Mouse (Mus musculus): ENCODE measurements around the gene Itga4. TPM values are rescaled to one million over a fixed set of nuclear protein-coding genes. Genes with fewer than 3 reads are reported as not detected.

Gene Itga4
- polyA plus RNA-seq (2014; fragmentation: Nextera tagmentation; extraction: Ambion mirVana), result 35.5 and 38.9 TPM in 2 replicates

GRCm38 (mm10) chr2:79255192-79256000, at the start of gene Itga4:
TSS of gene Itga4 (plus strand) at chr2:79255426.
- Histone ChIP-seq H3K4me1 (replicated peaks; ENCODE audit: control insufficient read depth, insufficient read depth, low read length) (peaks cover 16% of the 10 kb centered on the region), H3K27me3 (replicated peaks; ENCODE audit: control insufficient read depth, insufficient read depth, low read length) (no peaks in the 10 kb centered on the region), H3K9ac (ENCODE audit: low read depth, low read length) (peak within 1 kb of the TSS; percentile 94)

GRCm38 (mm10) chr2:79206191-79206755, 49.0 kb upstream of the Itga4 start:
- DNase-seq (ENCODE audit: low spot score), result no peak
- no peak for ATAC-seq (replicated peaks; ENCODE audit: low FRiP score)
- H3K9me3 ChIP-seq (ENCODE audit: control insufficient read depth, low read length), result no peaks in the 10 kb centered on the region
- no peak overlapping the region for H3K9ac ChIP-seq (ENCODE audit: low read depth, low read length)
- no peaks in the 10 kb centered on the region for H3K36me3 ChIP-seq (ENCODE audit: control insufficient read depth, insufficient read depth, low read length)
- no peaks in the 10 kb centered on the region; the same call in 1 of the 2 replicates for H3K4me1 ChIP-seq (replicated peaks; ENCODE audit: control insufficient read depth, insufficient read depth, low read length)
- no peaks in the 10 kb centered on the region for H3K27me3 ChIP-seq (replicated peaks; ENCODE audit: control insufficient read depth, insufficient read depth, low read length)
- 73% methylated on average over 4 of the region's 4 CpGs for WGBS
- no peak overlapping the region for H3K4me2 ChIP-seq
- H3K27ac ChIP-seq (ENCODE audit: low read depth, low read length), result no peak overlapping the region
- H3K4me3 ChIP-seq (ENCODE audit: low read depth, low read length), result no peak overlapping the region

More at GRCm38 (mm10) chr2:79255192-79256000, at the start of gene Itga4:
- Histone ChIP-seq H3K27ac (ENCODE audit: low read depth, low read length) (peak within 1 kb of the TSS; percentile 91), H3K4me3 (ENCODE audit: low read depth, low read length) (peak within 1 kb of the TSS; percentile 58), H3K36me3 (ENCODE audit: control insufficient read depth, insufficient read depth, low read length) (no peaks in the 10 kb centered on the region), H3K4me2 (peak within 1 kb of the TSS; percentile 77), H3K9me3 (ENCODE audit: control insufficient read depth, low read length) (no peaks in the 10 kb centered on the region)
- WGBS, result under 1% methylated on average over 41 of the region's 41 CpGs
- peak; percentile 92 for DNase-seq (ENCODE audit: low spot score)
- peak; percentile 85 for ATAC-seq (replicated peaks; ENCODE audit: low FRiP score)

- Histone ChIP-seq H3K9ac (ENCODE audit: low read depth, low read length) (no peak overlapping the region), H3K36me3 (ENCODE audit: control insufficient read depth, insufficient read depth, low read length) (no peaks in the 10 kb centered on the region), H3K27me3 (replicated peaks; ENCODE audit: control insufficient read depth, insufficient read depth, low read length) (no peaks in the 10 kb centered on the region), H3K4me3 (ENCODE audit: low read depth, low read length) (no peak overlapping the region), H3K4me1 (replicated peaks; ENCODE audit: control insufficient read depth, insufficient read depth, low read length) (no peaks in the 10 kb centered on the region), H3K4me2 (no peak overlapping the region), H3K27ac (ENCODE audit: low read depth, low read length) (no peak overlapping the region), H3K9me3 (ENCODE audit: control insufficient read depth, low read length) (no peaks in the 10 kb centered on the region)
- ATAC-seq (replicated peaks; ENCODE audit: low FRiP score) (no peak), DNase-seq (ENCODE audit: low spot score) (no peak)
Measured at GRCm38 (mm10) chr2:79214982-79215381, 40.2 kb upstream of the Itga4 start.

- Histone ChIP-seq H3K4me1 (replicated peaks; ENCODE audit: control insufficient read depth, insufficient read depth, low read length) (no peaks in the 10 kb centered on the region), H3K4me3 (ENCODE audit: low read depth, low read length) (no peak overlapping the region), H3K9me3 (ENCODE audit: control insufficient read depth, low read length) (no peaks in the 10 kb centered on the region), H3K27ac (ENCODE audit: low read depth, low read length) (no peak overlapping the region), H3K27me3 (replicated peaks; ENCODE audit: control insufficient read depth, insufficient read depth, low read length) (no peaks in the 10 kb centered on the region), H3K9ac (ENCODE audit: low read depth, low read length) (no peak overlapping the region), H3K36me3 (ENCODE audit: control insufficient read depth, insufficient read depth, low read length) (no peaks in the 10 kb centered on the region), H3K4me2 (no peak overlapping the region)
- DNase-seq (ENCODE audit: low spot score), result no peak
- 79% methylated on average over 3 of the region's 3 CpGs for WGBS
- no peak for ATAC-seq (replicated peaks; ENCODE audit: low FRiP score)
Measured at GRCm38 (mm10) chr2:79215479-79215878, 39.7 kb upstream of the Itga4 start.

- H3K4me1 ChIP-seq (replicated peaks; ENCODE audit: control insufficient read depth, insufficient read depth, low read length), result no peaks in the 10 kb centered on the region
- H3K9me3 ChIP-seq (ENCODE audit: control insufficient read depth, low read length), result no peaks in the 10 kb centered on the region
- WGBS, result 68% methylated on average over 3 of the region's 3 CpGs
Measured at GRCm38 (mm10) chr2:79224714-79225426, 30.4 kb upstream of the Itga4 start.

GRCm38 (mm10) chr2:79227805-79228241, 27.4 kb upstream of the Itga4 start:
- ATAC-seq (replicated peaks; ENCODE audit: low FRiP score) (no peak), DNase-seq (ENCODE audit: low spot score) (no peak)
- Histone ChIP-seq H3K36me3 (ENCODE audit: control insufficient read depth, insufficient read depth, low read length) (no peaks in the 10 kb centered on the region), H3K27me3 (replicated peaks; ENCODE audit: control insufficient read depth, insufficient read depth, low read length) (no peaks in the 10 kb centered on the region), H3K27ac (ENCODE audit: low read depth, low read length) (no peak overlapping the region), H3K4me3 (ENCODE audit: low read depth, low read length) (no peak overlapping the region), H3K9me3 (ENCODE audit: control insufficient read depth, low read length) (no peaks in the 10 kb centered on the region), H3K4me1 (replicated peaks; ENCODE audit: control insufficient read depth, insufficient read depth, low read length) (no peaks in the 10 kb centered on the region), H3K9ac (ENCODE audit: low read depth, low read length) (no peak overlapping the region), H3K4me2 (no peak overlapping the region)
- whole genome bisulfite sequencing, result 56% methylated on average over 4 of the region's 4 CpGs

More at GRCm38 (mm10) chr2:79224714-79225426, 30.4 kb upstream of the Itga4 start:
- Histone ChIP-seq H3K9ac (ENCODE audit: low read depth, low read length) (no peak overlapping the region), H3K27me3 (replicated peaks; ENCODE audit: control insufficient read depth, insufficient read depth, low read length) (no peaks in the 10 kb centered on the region), H3K27ac (ENCODE audit: low read depth, low read length) (no peak overlapping the region), H3K36me3 (ENCODE audit: control insufficient read depth, insufficient read depth, low read length) (no peaks in the 10 kb centered on the region), H3K4me3 (ENCODE audit: low read depth, low read length) (no peak overlapping the region), H3K4me2 (no peak overlapping the region)
- ATAC-seq (replicated peaks; ENCODE audit: low FRiP score) (no peak), DNase-seq (ENCODE audit: low spot score) (no peak)

- Histone ChIP-seq H3K4me3 (ENCODE audit: low read depth, low read length) (no peak overlapping the region), H3K27me3 (replicated peaks; ENCODE audit: control insufficient read depth, insufficient read depth, low read length) (no peaks in the 10 kb centered on the region), H3K9ac (ENCODE audit: low read depth, low read length) (no peak overlapping the region), H3K4me2 (no peak overlapping the region), H3K9me3 (ENCODE audit: control insufficient read depth, low read length) (no peaks in the 10 kb centered on the region), H3K27ac (ENCODE audit: low read depth, low read length) (no peak overlapping the region), H3K36me3 (ENCODE audit: control insufficient read depth, insufficient read depth, low read length) (no peaks in the 10 kb centered on the region), H3K4me1 (replicated peaks; ENCODE audit: control insufficient read depth, insufficient read depth, low read length) (0 out of 2 replicates have a peak, but pooled peaks cover 4% of the 10 kb centered on the region)
- ATAC-seq (replicated peaks; ENCODE audit: low FRiP score), result no peak
- DNase-seq (ENCODE audit: low spot score), result no peak
- WGBS, result 84% methylated on average over 4 of the region's 4 CpGs
Measured at GRCm38 (mm10) chr2:79231056-79231949, 23.9 kb upstream of the Itga4 start.

Data from liver, embryonic 11.5 days (tissue).